Mouse (Mus musculus): ENCODE results near the gene Bmp5. TPM values are rescaled to one million over a fixed set of nuclear protein-coding genes. Genes with fewer than 3 reads are reported as not detected.
"Not testable (repeated sequence)": the region's sequence is repeated elsewhere in the genome, so short reads cannot be mapped to it uniquely, and the experiment has no call there.

Gene Bmp5
- total RNA-seq, 2 experiments from 2014 or later: 1.0 to 1.7 TPM

DNA sequence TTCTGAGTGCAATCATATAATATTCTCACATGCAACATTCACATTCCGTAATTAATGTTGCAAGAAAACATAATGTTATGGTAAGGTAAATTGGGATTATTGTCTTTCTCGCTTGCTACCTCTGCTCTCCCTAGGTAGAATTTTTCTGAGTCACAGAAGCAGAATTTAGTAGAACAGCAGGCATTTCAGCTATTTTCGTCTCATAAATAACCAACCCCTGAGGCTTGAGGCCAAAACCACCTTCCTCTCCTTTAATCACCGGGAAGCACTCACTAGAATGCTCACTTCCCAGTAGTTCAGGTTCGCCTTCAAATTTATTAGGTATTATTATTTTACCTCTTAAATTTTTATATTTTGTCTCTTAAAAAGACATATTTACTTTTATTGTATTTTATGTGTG lies 10.8 kb downstream of the Bmp5 start:
- intact Hi-C loops (cut with DNase I): no loop called here
- DNase-seq (ENCODE audit: extremely low spot score in 1 of 2, low spot score in 2 of 2): no peak
- TF ChIP-seq CTCF (IDR thresholded peaks at IDR 0.05): no peak
- Histone ChIP-seq H3K4me3 (no peak overlapping the region), H3K27ac (no peak overlapping the region)

DNA sequence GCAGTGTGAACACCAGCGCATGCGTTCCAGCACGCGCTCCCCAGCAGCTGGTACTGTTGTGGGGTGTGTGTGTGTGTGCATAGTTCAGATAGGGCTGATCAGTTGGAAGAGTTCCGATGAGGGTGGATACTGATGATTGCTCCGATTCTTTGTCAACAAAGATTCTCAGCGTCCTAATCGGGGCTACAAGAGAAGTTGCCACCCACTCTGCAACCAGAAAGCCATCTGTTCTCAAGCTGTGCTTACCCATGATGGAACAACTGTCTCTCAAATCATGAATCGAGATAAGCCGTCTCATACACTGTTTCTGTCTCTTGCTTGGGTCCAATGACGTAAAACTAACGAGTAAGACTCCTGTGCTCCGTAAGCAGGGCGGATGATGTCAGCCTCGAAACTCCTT lies 12.0 kb downstream of the Bmp5 start:
- TF ChIP-seq CTCF (IDR thresholded peaks at IDR 0.05): no peak
- intact Hi-C loops (cut with DNase I): no loop called here
- DNase-seq (ENCODE audit: extremely low spot score in 1 of 2, low spot score in 2 of 2): no peak
- no peak overlapping the region for H3K4me3 ChIP-seq
- no peak overlapping the region for H3K27ac ChIP-seq

DNA sequence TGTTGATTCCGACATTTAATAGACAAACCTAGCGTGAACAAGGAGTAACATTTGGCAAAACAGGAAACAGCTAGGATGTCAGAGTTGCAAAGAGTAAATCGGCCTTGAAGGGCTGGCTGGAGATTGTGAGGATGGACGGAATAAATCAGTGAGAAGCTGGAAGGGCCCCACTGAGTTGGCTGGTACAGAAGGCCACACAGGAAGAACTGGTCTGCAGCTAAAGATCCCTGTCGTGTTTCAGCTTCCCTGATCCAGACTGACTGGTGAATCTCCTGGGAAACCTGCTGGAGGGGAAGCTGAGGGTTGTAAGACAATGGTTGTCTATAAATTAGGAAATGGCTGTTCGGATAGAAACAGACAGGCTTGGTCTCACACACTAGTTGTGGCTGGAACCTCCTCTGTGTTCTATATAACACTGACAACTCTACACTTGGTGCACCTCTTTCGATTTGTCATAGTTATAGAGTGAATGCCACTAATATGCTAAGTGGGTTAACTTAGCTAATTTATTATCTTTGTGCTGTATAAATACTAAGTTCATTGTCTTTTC lies 14.8 kb downstream of the Bmp5 start:
- Histone ChIP-seq H3K4me3 (no peak overlapping the region), H3K27ac (no peak overlapping the region)
- intact Hi-C loops (cut with DNase I): no loop called here
- no peak for DNase-seq (ENCODE audit: extremely low spot score in 1 of 2, low spot score in 2 of 2)
- no peak for TF ChIP-seq CTCF (IDR thresholded peaks at IDR 0.05)

DNA sequence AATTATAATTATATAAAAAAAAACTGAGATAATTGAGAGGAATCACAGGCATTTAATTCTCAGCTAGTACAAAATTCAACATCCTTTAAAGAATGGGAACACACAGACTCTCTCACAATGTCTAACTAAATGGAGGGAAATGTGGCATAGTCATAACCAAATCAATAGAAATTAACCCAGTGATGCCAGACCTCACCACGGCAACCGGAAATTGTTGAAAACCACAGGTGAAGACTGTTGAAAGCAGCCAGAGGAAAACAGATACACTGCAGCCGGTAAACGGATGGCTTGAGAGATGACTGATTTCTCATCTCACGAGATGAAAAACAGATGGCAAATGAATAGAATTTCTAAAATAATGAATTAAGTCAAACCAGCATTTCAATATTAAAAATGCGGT lies 29.8 kb downstream of the Bmp5 start:
- Histone ChIP-seq H3K27ac (no peak overlapping the region), H3K4me3 (no peak overlapping the region)
- intact Hi-C loops (cut with DNase I): no loop called here
- no peak for TF ChIP-seq CTCF (IDR thresholded peaks at IDR 0.05)
- no peak for DNase-seq (ENCODE audit: extremely low spot score in 1 of 2, low spot score in 2 of 2)

DNA sequence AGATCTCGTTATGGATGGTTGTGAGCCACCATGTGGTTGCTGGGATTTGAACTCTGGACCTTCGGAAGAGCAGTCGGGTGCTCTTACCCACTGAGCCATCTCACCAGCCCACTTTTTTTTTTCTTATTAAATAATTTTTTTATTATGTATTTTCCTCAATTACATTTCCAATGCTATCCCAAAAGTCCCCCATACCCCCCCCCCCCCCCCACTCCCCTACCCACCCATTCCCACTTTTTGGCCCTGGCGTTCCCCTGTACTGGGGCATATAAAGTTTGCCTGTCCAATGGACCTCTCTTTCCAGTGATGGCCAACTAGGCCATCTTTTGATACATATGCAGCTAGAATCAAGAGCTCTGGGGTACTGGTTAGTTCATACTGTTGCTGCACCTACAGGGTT lies 33.0 kb downstream of the Bmp5 start:
- H3K4me3 ChIP-seq; DNase-seq (ENCODE audit: extremely low spot score in 1 of 2, low spot score in 2 of 2); H3K27ac ChIP-seq; intact Hi-C loops (cut with DNase I): not testable (repeated sequence)

DNA sequence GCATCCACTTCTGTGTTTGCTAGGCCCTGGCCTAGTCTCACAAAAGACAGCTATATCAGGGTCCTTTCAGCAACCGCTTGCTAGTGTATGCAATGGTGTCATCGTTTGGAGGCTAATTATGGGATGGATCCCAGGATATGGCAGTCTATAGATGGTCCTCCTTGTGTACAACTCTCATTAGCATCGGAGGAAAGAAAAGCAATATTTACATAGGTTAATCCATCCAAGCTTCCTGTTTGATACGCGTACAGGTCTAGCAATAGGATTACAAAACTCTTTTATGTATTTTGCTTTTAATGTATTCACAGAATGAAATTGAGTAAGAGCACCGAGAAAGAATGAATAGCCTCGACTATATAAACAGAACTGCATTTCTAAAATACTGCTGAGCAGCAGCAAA lies 33.5 kb downstream of the Bmp5 start:
- H3K4me3 ChIP-seq: no peak overlapping the region
- intact Hi-C loops (cut with DNase I): no loop called here
- TF ChIP-seq CTCF (IDR thresholded peaks at IDR 0.05): no peak
- H3K27ac ChIP-seq: no peak overlapping the region
- no peak for DNase-seq (ENCODE audit: extremely low spot score in 1 of 2, low spot score in 2 of 2)

DNA sequence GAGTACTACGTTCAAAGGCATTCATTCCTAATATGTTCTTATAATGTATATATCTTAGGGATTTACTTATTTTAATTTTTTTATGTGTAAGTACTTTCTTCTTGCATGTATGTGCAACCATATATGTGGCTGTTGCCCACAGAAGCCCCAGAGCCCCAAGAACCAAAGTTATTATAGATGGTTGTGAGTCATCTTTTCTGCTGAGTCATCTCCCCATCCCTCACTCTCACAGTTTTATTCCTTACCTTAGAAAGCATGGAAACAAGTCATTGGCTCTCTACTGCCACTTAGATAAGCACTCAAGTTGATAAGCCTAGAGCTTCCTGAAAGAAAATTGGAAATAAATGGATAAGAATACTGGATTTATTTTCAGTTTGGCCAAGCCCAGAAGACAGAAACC lies 40.0 kb downstream of the Bmp5 start:
- Histone ChIP-seq H3K27ac (no peak overlapping the region), H3K4me3 (no peak overlapping the region)
- no peak for TF ChIP-seq CTCF (IDR thresholded peaks at IDR 0.05)
- DNase-seq (ENCODE audit: extremely low spot score in 1 of 2, low spot score in 2 of 2): no peak
- intact Hi-C loops (cut with DNase I): no loop called here

DNA sequence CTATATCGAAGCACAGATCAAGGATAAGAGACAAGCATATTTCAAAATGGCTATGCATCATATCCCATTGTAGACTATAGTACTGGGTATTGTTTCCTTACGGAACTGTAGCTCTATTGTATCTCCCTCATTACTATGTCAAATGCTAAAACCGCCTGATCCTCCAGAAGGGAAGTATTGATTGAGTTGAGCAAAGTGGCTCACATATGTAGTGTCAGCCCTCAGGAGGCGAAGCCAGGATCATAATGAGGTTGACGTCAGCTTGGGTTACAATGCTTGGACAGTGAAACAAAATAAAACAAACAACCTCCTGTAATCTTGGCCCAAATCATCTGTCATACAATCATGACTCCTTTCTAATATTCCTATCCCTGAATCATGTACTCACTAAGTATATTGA lies 43.2 kb downstream of the Bmp5 start:
- H3K27ac ChIP-seq: no peak overlapping the region
- no peak for TF ChIP-seq CTCF (IDR thresholded peaks at IDR 0.05)
- no peak for DNase-seq (ENCODE audit: extremely low spot score in 1 of 2, low spot score in 2 of 2)
- intact Hi-C loops (cut with DNase I): no loop called here
- H3K4me3 ChIP-seq: no peak overlapping the region

DNA sequence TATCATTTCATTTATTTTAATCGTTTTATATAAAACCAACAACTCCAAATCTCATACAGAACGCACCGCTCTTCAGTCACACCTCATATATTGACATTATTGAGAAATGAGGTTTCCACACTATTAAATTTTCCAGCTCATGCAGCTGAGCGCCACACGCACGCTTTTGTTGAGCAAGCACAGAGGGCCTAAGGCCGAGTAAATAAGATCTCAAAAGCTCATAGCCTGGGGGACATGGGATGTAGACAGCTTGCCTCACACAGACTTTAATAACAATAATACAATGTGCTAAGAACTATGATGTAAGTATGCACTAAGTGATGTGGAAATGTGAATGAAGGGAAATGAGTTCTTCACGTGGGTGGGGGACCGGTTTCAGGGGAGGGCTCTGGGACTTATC lies 57.3 kb downstream of the Bmp5 start:
- intact Hi-C loops (cut with DNase I): no loop called here
- DNase-seq (ENCODE audit: extremely low spot score in 1 of 2, low spot score in 2 of 2): no peak
- Histone ChIP-seq H3K27ac (no peak overlapping the region), H3K4me3 (no peak overlapping the region)
- no peak for TF ChIP-seq CTCF (IDR thresholded peaks at IDR 0.05)

DNA sequence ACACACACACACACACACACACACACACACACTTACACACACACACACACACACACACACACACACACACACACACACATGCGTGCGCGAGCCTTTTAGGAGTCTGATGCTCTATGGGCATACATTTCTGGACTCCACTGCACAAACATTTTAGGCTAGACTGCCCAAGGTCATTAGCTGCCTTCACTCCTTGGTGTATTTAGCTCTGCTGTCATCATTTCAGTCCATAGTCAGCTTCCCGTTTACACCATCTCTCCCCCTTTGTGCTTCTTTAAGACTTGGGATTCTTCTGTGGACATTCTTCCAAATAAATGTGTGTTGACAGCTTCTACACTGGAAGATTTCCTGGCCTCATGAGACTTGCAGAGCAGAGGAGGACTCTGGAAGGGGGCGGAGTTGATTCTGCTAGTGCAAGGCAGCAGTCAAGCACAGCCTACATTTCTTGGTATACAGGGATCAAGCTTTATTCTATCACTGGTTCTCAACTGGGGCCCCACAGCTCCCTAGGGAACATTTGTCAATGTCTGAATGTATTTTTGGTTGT lies 58.1 kb downstream of the Bmp5 start:
- no peak for TF ChIP-seq CTCF (IDR thresholded peaks at IDR 0.05)
- DNase-seq (ENCODE audit: extremely low spot score in 1 of 2, low spot score in 2 of 2): no peak
- Histone ChIP-seq H3K4me3 (no peak overlapping the region), H3K27ac (no peak overlapping the region)
- intact Hi-C loops (cut with DNase I): no loop called here

DNA sequence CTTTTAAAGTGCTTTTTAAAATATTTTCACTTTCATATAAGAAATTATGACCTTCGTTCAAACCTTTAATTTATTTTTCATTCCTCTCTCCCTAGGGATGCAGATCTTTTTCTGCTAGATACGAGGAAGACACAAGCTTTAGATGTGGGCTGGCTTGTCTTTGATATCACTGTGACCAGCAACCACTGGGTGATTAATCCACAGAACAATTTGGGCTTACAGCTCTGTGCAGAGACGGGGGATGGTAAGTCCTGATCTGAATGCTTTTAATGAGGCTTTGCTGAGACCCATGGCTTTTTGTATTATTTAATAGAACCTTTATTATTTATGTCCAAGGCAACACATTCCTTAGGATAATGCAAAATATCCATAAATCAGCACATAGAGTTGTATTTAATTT lies 64.3 kb downstream of the Bmp5 start:
- intact Hi-C loops (cut with DNase I): no loop called here
- no peak overlapping the region for H3K4me3 ChIP-seq
- DNase-seq (ENCODE audit: extremely low spot score in 1 of 2, low spot score in 2 of 2): no peak
- no peak overlapping the region for H3K27ac ChIP-seq
- no peak for TF ChIP-seq CTCF (IDR thresholded peaks at IDR 0.05)

DNA sequence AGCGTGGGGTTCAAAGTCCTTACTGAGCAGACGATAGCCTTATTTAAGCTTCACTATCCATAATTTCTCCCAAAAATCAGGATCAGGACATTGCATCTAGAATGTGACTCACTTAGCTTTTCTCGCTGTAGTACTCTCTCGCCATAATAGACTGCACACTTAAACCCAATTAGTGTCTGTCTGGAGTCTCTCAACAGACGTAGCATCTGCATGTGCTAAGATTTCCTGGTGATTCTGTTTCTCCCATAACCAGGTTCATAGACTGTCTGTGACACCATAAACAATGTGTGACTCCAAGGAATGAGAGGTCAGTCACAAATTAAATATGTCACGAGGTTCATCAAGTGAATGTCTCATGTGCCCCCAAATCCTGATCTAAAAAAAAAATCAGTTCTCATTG lies 65.7 kb downstream of the Bmp5 start:
- DNase-seq (ENCODE audit: extremely low spot score in 1 of 2, low spot score in 2 of 2): no peak
- Histone ChIP-seq H3K27ac (no peak overlapping the region), H3K4me3 (no peak overlapping the region)
- intact Hi-C loops (cut with DNase I): no loop called here
- TF ChIP-seq CTCF (IDR thresholded peaks at IDR 0.05): no peak

DNA sequence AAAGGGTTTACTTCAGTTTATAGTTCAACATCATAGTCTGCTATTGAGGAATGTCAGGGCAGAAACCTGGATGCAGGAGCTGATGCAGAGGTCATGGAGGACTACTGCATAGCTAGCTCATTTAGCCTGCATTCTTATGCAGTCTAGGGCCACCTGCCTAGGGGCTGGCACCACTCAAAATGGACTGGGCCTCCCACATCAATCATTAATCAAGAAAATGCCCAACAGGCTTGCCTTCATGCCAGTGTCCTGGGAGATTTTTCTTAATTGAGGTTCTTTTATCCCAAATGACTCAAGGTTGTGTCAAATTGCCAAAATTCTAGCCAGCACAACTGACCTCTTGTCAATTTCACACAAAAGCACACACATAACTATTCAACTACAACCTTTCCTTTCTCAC lies 70.8 kb downstream of the Bmp5 start:
- intact Hi-C loops (cut with DNase I): no loop called here
- TF ChIP-seq CTCF (IDR thresholded peaks at IDR 0.05): no peak
- Histone ChIP-seq H3K27ac (no peak overlapping the region), H3K4me3 (no peak overlapping the region)
- DNase-seq (ENCODE audit: extremely low spot score in 1 of 2, low spot score in 2 of 2): no peak
